Mouse (Mus musculus): ENCODE data around the gene Fbxo30.

GRCm38 (mm10) chr10:11274431-11274830, 6.7 kb upstream of the Fbxo30 start:
- TF ChIP-seq HCFC1 (IDR thresholded peaks at IDR 0.05; ENCODE audit: borderline replicate concordance, insufficient read depth, low read length) (no peak), ZC3H11A (IDR thresholded peaks at IDR 0.05; ENCODE audit: borderline replicate concordance, low read depth, low read length) (no peak)
